Mouse (Mus musculus) neural tube, embryonic 10.5 days (tissue): ENCODE data around the gene 2200002D01Rik.
"Not testable (repeated sequence)": the region's sequence is repeated elsewhere in the genome, so short reads cannot be mapped to it uniquely, and the experiment has no call there.

Experiments
- DNase-seq: peaks from one replicate; pipeline ENCODE4 v3.0.0-alpha.2; 2017; ENCODE audit warnings: low spot score; ENCODE audit errors: extremely low spot score

Gene 2200002D01Rik

GRCm38 (mm10) chr7:29238019-29238967 is 10.0 kb downstream of the 2200002D01Rik start, which contains the start of gene Yif1b:
Yif1b (plus strand) TSS chr7:29238329.
- peak; percentile 98 for DNase-seq

DNA sequence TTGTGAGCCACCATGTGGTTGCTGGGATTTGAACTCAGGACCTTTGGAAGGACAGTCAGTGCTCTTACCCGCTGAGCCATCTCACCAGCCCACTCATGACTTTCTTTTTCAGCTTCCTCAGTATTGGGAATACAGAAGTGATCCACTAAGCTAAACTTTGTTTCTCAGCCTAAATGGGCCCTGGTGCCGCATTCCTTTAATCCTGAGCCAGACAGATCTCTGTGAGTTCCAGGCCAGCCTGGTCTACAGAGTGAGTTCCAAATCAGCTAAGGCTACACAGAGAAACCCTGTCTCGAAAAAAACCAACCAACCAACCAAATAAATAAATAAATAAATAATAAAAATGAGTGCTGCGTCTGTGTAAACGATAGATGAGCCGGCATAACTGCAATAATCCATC is 10.7 kb downstream of the 2200002D01Rik start:
- DNase-seq, result not testable (repeated sequence)

DNA sequence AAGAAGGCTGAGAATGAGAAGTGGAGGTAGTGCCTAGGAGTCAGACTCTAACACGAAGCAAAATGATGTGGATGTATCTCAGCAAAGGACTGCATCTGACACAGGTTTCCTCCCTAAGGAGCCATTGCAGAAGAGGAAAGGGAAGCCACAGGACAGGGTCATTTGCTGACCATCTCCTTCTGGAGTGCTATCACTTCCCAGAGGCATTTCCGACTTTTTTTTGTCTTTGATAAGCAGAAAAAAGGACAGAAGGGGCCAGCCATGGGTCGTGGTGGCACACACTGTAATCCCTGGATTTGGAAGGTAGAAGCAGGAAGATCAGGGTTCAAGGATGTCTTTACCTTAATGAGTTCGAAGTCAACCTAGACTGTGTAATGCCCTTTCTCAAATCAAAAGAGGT is 11.7 kb downstream of the 2200002D01Rik start:
- no peak for DNase-seq

DNA sequence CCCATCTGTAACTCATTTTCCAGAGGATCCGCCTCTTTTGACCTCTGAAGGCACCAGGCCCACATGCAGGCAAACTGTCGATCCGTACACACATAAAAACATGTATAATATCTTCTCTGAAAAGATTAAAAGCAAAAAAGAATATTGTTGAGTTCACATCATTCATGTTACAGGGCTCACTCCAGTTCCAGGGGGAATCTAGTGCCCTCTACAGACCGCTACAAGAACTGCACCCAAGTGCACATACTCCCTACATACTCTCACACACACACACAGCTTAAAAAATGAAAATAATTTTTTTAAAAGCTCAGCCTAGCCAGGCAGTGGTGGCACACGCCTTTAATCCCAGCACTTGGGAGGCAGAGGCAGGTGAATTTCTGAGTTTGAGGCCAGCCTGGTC is 13.6 kb downstream of the 2200002D01Rik start:
- no peak for DNase-seq

GRCm38 (mm10) chr7:29233745-29234144 is 14.5 kb downstream of the 2200002D01Rik start:
- DNase-seq, result no peak

DNA sequence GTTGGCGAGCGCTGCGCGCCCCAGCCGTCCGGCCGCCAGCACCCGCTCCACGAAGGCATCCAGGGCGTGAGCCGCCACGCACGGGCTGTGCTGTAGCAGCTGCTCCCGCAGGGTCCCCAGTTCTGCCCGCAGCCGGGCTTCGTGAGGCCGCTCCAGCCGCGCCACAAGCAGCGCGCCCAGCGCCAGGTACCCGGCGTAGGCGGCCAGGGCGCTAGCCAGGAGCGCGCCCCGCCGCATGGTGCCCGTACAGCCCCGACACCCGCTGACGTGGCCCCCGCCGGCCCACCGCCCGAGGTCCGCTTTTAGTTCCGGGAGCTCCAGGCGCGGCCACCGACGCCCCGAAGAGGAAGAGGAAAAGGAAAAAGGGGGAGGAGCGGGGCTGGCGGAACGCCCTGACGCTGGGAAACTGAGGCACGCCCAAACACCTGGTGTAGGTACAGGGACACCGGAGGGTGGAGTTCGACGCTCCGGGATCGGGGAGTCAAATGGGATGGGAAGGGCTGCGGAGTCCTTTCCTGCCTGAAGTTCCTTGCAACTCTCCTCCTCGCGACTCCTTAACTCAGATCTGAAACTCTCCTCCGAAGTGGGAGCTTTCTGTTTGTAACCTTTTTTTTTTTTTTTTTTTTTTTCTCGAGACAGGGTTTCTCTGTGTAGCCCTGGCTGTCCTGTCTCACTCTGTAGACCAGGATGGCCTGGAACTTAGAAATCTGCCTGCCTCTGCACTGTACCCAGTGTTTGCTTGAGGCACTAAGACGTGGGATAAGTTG is 15.8 kb downstream of the 2200002D01Rik start, which contains the start of gene Kcnk6:
Gene Kcnk6 (minus strand): TSS at position 269 of the 767 bp plus-strand sequence.
- peak; percentile 40 for DNase-seq

GRCm38 (mm10) chr7:29231517-29231916 is 16.7 kb downstream of the 2200002D01Rik start:
- DNase-seq, result no peak

DNA sequence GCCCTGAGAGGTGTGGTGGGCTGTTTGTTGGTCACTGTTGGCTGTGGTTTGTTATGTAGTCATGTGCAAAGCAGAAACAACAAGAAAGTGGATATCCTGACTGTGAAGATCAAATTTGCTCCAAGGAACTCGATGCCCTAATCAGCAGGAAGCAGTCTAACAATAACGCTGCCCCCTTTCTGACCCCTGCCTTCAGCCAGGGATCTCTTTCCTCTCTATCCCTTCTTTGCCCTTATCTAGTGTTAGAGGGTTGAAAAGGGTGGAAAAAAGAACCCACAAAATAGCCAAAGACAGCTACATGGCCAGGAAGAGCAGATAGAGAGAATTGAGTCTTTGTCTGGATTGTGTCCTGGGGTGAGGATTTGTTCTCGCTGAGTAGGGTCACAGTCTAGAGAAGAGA is 17.7 kb downstream of the 2200002D01Rik start:
- DNase-seq, result no peak

GRCm38 (mm10) chr7:29228202-29228601 is 20.1 kb downstream of the 2200002D01Rik start:
- no peak for DNase-seq

GRCm38 (mm10) chr7:29225520-29225919 is 22.7 kb downstream of the 2200002D01Rik start:
- DNase-seq, result no peak

- no peak for DNase-seq
Observed at GRCm38 (mm10) chr7:29224756-29225394, 23.4 kb downstream of the 2200002D01Rik start.

DNA sequence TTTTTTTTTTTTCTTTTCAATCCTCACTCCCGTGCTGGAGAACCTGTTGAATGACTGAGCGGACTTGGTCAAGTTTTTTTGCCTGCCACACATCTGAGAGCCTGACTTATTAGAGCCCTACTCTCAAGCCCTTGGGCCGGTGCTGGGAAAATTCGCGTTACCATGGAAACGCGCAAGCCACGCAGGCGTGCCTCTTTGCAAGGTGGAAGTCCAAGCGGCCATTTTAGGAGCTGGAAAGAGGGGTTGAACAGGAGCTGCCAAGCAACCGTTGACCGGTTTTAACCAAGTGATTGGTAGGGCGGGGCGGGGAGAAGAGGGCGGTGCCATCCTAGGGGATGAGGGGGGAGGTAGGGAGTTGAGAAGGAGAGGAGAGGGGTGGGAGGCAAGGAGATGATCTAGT is 33.4 kb downstream of the 2200002D01Rik start:
- DNase-seq, result no peak

DNA sequence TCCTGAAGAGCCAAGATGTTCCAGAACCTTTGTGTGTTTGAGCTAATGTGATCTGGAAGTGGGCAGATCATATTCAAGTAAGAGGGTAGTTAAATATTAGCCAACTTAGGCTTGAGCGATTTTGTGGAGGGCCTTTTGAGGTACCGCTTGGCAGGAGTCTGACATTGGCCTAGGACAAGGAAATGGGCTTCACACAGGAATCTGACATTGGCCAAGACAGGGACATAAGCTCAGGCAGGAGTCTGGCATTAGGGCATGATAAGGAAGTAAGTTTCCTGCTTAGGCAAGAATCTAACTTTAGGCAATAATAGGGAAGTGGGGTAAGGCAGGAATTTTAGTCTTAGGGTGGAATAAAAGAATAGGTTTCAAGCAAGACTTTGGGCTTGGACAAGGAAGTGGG is 34.0 kb downstream of the 2200002D01Rik start:
- no peak for DNase-seq

GRCm38 (mm10) chr7:29213675-29214082 is 34.6 kb downstream of the 2200002D01Rik start, which contains the start of gene Catsperg1:
Catsperg1 (minus strand) TSS chr7:29214035.
- peak; percentile 69 for DNase-seq

DNA sequence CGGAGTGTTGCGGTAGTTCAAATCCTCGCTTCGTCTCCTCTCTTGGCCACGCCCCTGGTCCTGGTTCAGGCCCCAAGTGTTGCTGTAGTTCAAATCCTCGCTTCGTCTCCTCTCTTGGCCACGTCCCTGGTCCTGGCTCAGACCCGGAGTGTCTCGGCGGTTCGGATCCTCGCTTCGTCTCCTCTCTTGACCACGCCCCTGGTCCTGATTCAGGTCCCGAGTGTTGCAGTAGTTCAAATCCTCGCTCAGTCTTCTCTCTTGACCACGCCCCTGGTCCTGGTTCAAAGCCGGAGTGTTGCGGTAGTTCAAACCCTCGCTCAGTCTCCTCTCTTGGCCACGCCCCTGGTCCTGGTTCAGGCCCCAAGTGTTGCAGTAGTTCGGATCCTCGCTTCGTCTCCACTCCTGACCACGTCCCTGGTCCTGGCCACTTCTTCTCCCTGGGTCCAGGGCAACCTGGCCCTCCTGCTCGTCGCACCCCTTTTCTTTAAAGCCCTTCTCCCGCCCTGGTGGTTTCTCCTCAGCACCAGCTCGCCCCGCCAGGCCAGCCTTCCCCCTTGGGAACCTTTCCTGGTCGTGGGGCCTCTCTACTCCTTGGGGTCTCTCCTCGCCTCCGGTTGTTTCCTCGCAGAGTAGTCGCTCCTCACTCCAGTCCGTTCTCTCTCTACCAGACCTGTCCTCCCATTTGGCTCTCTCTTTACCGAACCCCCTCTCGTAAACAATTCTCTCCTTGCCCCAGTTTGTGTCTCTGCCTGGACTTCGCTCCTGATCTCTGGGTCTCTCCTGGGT is 35.3 kb downstream of the 2200002D01Rik start:
- DNase-seq, result not testable (repeated sequence)

DNA sequence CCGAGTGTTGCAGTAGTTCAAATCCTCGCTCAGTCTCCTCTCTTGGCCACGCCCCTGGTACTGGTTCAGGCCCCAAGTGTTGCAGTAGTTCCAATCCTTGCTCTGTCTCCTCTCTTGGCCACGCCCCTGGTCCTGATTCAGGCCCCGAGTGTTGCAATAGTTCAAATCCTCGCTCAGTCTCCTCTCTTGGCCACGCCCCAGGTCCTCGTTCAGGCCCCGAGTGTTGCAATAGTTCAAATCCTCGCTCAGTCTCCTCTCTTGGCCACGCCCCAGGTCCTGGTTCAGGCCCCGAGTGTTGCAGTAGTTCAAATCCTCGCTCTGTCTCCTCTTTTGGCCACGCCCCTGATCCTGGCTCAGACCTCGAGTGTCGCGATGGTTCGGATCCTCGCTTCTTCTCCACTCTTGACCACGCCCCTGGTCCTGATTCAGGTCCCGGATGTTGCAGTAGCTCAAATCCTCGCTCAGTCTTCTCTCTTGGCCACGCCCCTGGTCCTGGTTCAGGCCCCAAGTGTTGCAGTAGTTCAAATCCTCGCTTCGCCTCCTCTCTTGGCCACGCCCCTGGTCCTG is 36.0 kb downstream of the 2200002D01Rik start:
- no peak for DNase-seq

GRCm38 (mm10) chr7:29211415-29212198 is 36.7 kb downstream of the 2200002D01Rik start:
- DNase-seq, result peak; percentile 70

DNA sequence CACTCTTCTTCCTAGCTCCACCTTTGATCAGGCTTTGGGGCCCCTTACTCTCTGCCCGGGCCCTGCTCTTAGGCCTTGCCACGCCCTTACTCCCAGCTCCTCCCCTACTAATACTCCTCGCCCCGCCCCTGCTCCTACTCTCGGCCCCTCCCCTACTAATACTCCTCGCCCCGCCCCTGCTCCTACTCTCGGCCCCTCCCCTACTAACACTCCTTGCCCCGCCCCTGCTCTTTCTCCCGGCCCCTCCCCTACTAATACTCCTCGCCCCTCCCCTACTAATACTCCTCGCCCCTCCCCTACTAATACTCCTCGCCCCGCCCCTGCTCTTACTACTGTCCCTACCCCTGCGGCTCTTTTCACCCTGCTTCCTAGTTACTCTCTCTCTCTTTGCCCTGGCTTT is 37.3 kb downstream of the 2200002D01Rik start:
- DNase-seq, result not testable (repeated sequence)

GRCm38 (mm10) chr7:29202577-29202976 is 45.7 kb downstream of the 2200002D01Rik start:
- no peak for DNase-seq
